Mouse (Mus musculus): ENCODE data around the gene Uhmk1. TPM values are rescaled to one million over a fixed set of nuclear protein-coding genes. Genes with fewer than 3 reads are reported as not detected.

Gene Uhmk1
- polyA plus RNA-seq, 1 experiment: 26.2 TPM

DNA sequence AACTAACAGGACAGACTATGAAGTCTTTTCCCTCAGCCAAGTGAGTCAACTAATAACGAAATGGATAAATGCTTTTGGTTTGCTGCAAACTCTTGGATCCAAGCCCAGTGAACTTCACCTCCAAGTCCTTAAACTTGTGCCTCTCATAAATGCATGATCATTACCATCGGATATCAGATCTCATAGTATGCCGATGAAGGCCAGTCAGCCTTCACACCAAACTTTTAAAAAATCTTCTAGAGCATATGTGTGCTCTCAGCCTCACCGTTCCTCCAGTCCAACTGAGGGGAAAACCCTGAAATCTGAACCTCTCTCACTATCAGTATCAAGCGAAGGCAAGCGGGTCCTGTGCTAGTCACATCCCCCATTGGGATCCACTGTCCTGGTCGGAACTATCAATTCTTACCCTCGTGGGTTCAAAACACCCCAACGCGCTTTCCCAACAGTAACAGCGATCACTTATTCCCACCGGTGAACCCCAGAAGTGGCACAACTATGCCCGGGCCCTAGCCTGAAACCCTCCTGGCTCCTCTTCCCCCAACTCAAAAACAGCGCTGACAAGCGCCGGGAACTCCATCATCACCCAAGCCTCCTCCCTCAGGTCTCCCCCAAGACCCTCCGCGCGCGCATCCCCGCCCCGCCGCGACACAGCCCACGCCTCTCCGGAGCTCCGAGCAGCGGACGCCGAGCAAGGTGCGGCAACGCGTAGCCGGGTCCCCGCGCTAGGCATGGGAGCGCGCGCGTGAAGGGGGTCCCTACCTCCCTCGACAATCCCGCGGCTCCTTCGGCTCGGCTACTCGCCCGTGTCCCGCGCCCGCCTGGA, 41.0 kb downstream of the Uhmk1 start:
- TF ChIP-seq CTCF (IDR thresholded peaks at IDR 0.05; ENCODE audit: borderline replicate concordance, extremely low read depth, insufficient read depth, insufficient read length): no peak
- DNase-seq (ENCODE audit: low read depth): no peak

DNA sequence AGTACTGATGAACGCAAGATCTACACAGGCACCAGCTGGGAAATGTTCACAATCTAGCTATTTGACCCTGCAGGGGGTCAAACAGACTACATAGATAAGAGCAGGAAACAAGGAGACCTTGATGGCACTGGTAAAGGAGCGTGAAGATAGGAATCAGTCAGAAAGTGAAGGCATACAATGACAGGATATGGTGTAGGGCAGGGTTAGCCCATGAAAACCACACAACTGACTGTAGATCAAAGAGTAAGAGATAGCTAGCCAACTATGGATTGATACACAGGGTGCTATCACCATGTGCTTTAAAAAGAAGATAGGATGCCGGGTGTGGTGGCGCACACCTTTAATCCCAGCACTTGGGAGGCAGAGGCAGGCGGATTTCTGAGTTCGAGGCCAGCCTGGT, 47.4 kb downstream of the Uhmk1 start:
- DNase-seq (ENCODE audit: low read depth): no peak
- TF ChIP-seq CTCF (IDR thresholded peaks at IDR 0.05; ENCODE audit: borderline replicate concordance, extremely low read depth, insufficient read depth, insufficient read length): no peak
- TF ChIP-seq POLR2A (IDR thresholded peaks at IDR 0.05; ENCODE audit: borderline replicate concordance, extremely low read depth, insufficient read depth, insufficient read length, poor library complexity, severe bottlenecking): no peak

DNA sequence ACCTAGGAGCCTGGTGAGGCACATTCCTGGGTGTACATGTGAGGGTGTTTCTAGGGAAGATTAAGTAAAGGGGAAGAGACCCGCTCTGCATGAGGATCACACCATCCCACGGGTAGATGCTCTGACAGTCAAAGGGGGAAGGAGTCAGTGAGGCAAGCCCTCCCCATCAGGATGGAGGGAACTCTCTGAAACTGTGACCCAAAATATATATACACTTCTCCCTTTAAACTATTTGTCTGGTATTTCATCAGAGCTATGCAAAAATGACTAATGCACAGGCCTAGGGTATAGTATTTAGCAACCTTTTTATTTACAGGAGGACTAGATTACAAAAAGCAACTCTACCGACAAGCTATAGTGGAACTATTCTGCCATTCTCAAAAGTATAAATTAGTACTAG, 50.3 kb downstream of the Uhmk1 start:
- TF ChIP-seq CTCF (IDR thresholded peaks at IDR 0.05; ENCODE audit: borderline replicate concordance, extremely low read depth, insufficient read depth, insufficient read length) (no peak), POLR2A (IDR thresholded peaks at IDR 0.05; ENCODE audit: borderline replicate concordance, extremely low read depth, insufficient read depth, insufficient read length, poor library complexity, severe bottlenecking) (no peak)
- DNase-seq (ENCODE audit: low read depth): no peak

DNA sequence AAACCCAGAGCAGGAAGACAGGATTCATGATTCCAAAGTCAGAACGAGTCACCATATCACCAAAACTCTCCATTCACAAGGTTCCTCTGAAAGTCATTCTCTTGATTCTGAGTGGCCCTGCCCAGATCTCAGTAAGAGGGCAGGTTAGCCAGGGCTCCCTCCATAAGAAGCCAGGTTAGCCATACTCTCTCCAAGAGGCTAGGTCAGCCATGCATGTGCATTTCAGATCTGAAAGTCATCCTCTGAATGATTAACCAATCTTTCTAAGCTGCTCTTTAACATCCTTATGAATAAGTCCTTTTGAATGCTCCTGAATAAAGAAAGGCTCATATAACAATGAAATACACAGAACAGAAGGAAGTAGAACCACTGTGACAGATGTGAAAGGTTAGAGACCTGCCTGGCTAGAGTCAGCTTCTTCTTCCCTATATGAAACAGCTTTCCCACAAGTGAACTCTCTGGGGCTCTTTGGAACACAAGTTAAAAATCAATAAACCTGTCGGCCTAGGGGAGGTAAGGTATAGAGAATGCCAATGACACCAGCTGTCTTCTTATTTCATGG, 51.1 kb downstream of the Uhmk1 start:
- TF ChIP-seq POLR2A (IDR thresholded peaks at IDR 0.05; ENCODE audit: borderline replicate concordance, extremely low read depth, insufficient read depth, insufficient read length, poor library complexity, severe bottlenecking): no peak
- no peak for TF ChIP-seq CTCF (IDR thresholded peaks at IDR 0.05; ENCODE audit: borderline replicate concordance, extremely low read depth, insufficient read depth, insufficient read length)
- no peak for DNase-seq (ENCODE audit: low read depth)

DNA sequence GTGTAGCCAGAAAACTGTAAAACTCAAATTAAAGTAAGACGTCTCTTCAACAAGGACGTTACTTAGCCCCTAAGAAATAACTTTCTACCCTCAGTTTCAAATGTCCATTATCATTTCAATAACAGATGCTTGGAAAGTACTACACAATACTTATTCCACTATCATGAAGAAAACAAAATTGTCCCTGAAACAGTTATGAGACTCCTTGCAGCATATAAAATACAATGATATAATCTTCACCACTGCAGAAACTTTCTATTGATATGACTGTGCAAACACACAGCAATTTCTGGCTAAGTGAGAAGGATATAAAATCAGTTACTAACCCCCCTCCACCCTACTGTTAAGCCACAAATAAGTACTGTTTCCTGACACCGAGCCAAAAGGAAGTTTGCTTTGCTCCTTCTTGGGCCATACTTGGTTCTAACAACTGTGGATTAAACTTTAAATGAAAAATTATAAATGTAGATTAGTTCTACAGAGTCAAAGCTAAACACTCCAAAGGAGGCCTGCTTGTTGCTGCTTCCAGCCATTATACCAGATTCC, 51.7 kb downstream of the Uhmk1 start:
- TF ChIP-seq CTCF (IDR thresholded peaks at IDR 0.05; ENCODE audit: borderline replicate concordance, extremely low read depth, insufficient read depth, insufficient read length) (no peak), POLR2A (IDR thresholded peaks at IDR 0.05; ENCODE audit: borderline replicate concordance, extremely low read depth, insufficient read depth, insufficient read length, poor library complexity, severe bottlenecking) (no peak)
- DNase-seq (ENCODE audit: low read depth): no peak

DNA sequence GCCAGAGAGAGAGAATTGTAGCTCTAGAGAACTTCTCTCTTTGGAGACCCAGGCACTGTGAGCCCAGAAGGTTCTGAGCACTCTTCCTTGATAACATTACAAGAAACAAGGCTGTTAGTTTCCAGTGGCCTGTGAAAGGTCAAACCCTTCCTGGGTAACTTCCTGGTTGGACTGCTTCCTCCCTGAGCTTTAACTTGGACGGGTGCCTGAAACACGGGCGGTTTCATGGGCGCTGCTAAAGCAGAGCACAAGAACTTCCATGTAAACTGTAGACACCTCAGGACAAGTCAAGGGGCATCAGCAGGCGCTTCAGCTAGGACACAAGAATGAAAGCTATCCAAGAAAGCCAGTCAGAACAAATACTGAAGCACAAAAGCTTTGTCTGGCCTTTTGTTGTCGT, 53.3 kb downstream of the Uhmk1 start:
- no peak for DNase-seq (ENCODE audit: low read depth)
- TF ChIP-seq CTCF (IDR thresholded peaks at IDR 0.05; ENCODE audit: borderline replicate concordance, extremely low read depth, insufficient read depth, insufficient read length) (no peak), POLR2A (IDR thresholded peaks at IDR 0.05; ENCODE audit: borderline replicate concordance, extremely low read depth, insufficient read depth, insufficient read length, poor library complexity, severe bottlenecking) (no peak)

DNA sequence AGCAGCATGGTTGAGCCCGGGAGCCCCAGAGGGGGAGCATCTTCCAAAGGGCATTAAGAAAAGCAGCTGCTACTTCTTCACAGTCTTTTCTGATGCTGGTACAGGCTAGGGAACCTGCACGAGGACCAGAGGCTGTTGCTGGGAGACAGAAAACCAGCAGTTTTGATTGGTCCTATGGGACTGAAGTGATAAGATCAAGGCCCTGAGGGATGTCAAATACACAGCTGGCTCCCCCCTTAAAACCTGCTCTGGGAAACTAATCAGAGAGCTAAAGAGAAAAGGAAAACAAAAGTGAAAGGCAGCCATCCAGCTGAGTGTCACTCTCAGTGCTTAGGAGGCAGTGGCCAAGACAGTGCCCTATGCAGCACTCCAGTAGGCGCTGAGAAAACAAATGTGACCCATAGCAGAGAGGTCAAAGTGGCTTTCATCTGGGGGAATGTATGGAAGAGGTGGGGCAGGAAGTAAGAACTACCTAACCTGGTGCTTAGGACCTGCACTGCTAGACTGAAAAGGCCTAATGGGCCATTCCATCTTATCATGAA, 54.7 kb downstream of the Uhmk1 start:
- TF ChIP-seq POLR2A (IDR thresholded peaks at IDR 0.05; ENCODE audit: borderline replicate concordance, extremely low read depth, insufficient read depth, insufficient read length, poor library complexity, severe bottlenecking) (no peak), CTCF (IDR thresholded peaks at IDR 0.05; ENCODE audit: borderline replicate concordance, extremely low read depth, insufficient read depth, insufficient read length) (no peak)
- DNase-seq (ENCODE audit: low read depth): no peak

DNA sequence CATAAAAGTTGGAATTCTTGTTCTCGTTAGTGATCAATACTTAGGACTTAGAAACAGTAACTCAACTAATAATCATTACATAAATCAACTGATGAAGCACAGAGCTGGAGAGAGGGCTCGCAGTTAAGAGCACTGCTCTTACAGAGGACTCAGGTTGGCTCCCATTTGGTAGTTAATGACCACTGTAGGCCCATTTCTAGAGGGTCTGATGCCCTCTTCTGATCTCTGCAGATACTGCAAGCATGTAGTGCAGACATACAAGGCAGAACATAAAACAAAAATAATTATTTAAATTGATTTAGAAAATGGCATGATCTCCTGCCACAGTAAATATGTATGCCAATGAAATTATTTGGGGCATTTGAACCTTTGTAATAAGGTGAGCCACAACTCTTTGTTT, 55.5 kb downstream of the Uhmk1 start:
- DNase-seq (ENCODE audit: low read depth): no peak
- TF ChIP-seq CTCF (IDR thresholded peaks at IDR 0.05; ENCODE audit: borderline replicate concordance, extremely low read depth, insufficient read depth, insufficient read length): peak; percentile 6; the same call in 1 of the 2 replicates
- TF ChIP-seq POLR2A (IDR thresholded peaks at IDR 0.05; ENCODE audit: borderline replicate concordance, extremely low read depth, insufficient read depth, insufficient read length, poor library complexity, severe bottlenecking): no peak

DNA sequence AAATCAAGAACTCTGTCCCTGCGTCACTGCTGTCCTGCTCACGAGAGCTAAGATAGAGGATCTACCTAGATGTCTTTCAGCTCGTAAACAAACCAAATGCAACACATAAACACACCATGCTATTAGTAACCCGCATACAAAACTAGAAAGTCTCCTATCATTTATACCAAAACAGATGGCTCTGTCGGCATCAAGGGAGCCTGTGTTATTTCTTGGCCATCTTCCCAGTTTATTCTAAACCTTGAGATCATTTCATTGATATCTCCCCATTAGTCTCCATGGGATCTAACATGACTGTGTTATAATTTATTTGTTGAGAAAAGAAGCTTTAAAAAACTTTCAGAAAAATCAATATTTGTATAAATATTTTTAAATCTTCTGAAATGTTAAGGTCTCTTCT, 59.4 kb downstream of the Uhmk1 start:
- no peak for TF ChIP-seq POLR2A (IDR thresholded peaks at IDR 0.05; ENCODE audit: borderline replicate concordance, extremely low read depth, insufficient read depth, insufficient read length, poor library complexity, severe bottlenecking)
- no peak for TF ChIP-seq CTCF (IDR thresholded peaks at IDR 0.05; ENCODE audit: borderline replicate concordance, extremely low read depth, insufficient read depth, insufficient read length)
- DNase-seq (ENCODE audit: low read depth): peak; percentile 72

DNA sequence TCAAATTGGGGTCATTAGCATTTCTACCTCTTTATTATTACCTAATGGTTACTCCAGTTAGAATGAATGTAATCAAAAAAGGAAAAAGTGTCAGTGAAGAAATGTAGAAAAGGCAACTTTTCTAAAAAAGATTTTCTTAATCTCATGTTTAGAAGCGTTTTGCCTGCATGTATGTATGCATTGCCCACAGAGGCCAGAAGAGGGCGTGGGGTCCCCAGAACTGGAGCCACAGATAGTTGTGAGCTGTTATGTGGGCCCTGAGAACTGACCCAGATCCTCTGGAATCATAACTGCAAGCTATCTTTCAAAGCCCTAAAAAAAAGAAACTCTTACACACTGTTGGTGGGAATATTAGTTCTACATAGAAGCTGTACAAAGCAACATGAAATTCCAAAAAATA, 59.9 kb downstream of the Uhmk1 start:
- DNase-seq (ENCODE audit: low read depth): no peak
- TF ChIP-seq CTCF (IDR thresholded peaks at IDR 0.05; ENCODE audit: borderline replicate concordance, extremely low read depth, insufficient read depth, insufficient read length): peak; percentile 22; the same call in 1 of the 2 replicates
- TF ChIP-seq POLR2A (IDR thresholded peaks at IDR 0.05; ENCODE audit: borderline replicate concordance, extremely low read depth, insufficient read depth, insufficient read length, poor library complexity, severe bottlenecking): no peak

DNA sequence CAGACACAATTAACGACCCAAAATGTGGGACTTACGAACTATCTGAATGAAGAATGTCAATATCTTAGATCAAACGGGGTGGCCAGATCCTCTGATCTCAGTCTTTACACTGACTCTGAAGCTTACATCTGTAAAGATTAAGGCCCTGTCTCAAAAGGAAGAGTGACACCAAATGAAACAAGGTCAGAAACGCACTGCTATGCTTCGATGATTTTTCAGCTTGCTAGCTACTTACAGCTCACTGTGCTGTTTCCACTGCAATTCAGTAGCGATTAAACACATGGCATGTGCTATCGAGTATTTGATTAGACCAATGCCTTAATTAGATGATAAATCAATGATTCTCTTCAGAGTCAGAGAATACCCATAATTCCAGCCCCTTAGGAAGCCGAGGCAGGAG, 61.2 kb downstream of the Uhmk1 start:
- no peak for DNase-seq (ENCODE audit: low read depth)
- TF ChIP-seq POLR2A (IDR thresholded peaks at IDR 0.05; ENCODE audit: borderline replicate concordance, extremely low read depth, insufficient read depth, insufficient read length, poor library complexity, severe bottlenecking) (no peak), CTCF (IDR thresholded peaks at IDR 0.05; ENCODE audit: borderline replicate concordance, extremely low read depth, insufficient read depth, insufficient read length) (no peak)
